Mouse (Mus musculus): Measurements from ENCODE around the gene Lyrm7.
"Not testable (repeated sequence)": the region's sequence is repeated elsewhere in the genome, so short reads cannot be mapped to it uniquely, and the experiment has no call there.

The Lyrm7 gene

DNA sequence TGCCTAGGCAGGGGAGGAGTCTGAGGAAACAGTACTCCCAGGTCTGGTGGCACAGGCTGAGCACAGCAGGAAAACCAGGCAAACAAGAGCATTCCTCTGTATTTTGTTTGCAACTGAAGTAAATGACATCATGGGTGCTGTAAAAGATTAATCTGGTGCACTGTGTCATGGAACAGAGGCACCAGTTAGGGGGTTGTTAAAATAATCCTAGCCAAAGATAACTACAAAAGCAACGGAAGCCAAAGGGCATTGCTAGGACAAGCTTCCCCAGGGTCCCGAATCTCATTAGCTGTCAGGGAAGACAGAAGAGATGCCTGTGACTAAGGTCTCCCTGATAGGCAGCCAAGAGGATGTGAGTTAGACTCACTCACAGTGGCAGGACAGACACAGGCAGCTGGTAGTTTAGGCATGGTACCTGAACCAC lies 20.3 kb upstream of the Lyrm7 start:
- DNase-seq (ENCODE audit: low spot score), result no peak

DNA sequence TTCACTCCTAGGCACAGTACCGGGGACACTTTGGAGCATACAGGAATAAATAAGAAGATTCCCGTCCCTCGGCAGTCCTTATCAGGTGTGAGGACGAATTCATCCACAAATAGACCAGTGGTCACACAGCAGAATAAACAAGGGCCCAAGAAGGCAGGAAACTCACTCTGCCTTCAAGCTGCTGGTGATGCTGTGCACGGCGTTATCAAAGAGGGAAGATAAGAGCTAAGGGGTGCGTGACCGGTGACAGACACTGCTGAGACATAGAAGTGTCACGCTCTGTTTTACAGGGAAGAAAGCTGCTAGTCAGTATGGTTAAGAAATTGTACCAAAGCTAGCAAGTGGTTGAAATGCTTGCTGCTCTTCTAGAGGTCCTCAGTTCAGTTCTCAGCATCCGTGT lies 19.2 kb upstream of the Lyrm7 start:
- DNase-seq (ENCODE audit: low spot score), result no peak

DNA sequence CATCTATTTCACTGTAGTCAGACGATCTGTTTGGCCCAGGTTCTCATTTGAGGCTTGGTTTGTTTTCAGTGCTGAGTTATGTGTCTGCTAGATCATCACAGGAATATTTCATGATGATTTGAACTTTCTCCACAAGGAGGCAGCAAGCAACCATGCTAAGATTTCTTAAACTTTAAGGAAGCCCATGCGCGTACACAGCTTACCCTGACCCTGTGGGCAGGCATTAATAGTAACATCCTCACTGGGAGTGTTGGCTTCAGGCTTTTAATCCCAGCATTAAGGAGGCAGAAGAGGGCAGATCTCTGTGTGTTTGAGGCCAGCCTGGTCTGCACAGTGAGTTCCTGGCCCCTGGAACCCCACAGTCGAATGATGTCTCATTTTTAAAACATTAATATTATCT lies 18.7 kb upstream of the Lyrm7 start:
- no peak for DNase-seq (ENCODE audit: low spot score)

DNA sequence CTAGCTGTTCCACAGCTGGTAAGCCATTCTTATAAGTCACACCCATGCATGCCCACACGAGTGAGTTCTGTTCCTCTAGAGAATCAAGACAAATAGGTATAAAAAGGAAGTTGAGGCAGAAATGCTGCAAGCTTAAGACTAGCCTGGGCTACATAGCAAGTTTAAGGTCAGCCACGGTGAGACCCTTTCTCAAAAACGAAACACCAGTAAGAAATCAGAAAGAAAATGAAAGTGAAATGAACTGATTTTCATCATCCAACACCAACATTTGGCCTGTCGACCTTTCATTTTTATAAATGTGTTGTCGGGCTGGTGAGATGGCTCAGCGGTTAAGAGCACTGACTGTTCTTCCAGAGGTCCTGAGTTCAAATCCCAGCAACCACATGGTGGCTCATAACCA lies 18.2 kb upstream of the Lyrm7 start:
- no peak for DNase-seq (ENCODE audit: low spot score)

DNA sequence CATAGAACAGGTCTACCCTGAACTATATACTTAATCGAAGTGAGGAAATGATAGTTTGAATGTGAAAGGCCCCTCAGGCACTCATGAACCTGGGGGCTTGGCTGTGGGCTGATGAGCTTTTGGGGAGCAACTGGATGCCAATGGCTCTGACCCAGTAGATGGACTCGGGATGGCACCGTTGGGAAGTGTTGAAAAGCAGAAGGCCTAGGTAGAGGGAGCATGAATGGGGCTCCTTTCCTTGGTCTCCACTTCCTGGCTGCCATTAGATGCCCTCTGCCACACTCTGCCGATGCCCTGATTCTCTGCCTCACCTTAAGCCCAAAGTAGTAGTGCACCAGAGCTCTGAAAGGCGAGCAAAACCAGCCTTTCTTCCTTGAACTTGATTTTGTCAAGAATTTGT lies 15.3 kb upstream of the Lyrm7 start:
- DNase-seq (ENCODE audit: low spot score), result no peak

DNA sequence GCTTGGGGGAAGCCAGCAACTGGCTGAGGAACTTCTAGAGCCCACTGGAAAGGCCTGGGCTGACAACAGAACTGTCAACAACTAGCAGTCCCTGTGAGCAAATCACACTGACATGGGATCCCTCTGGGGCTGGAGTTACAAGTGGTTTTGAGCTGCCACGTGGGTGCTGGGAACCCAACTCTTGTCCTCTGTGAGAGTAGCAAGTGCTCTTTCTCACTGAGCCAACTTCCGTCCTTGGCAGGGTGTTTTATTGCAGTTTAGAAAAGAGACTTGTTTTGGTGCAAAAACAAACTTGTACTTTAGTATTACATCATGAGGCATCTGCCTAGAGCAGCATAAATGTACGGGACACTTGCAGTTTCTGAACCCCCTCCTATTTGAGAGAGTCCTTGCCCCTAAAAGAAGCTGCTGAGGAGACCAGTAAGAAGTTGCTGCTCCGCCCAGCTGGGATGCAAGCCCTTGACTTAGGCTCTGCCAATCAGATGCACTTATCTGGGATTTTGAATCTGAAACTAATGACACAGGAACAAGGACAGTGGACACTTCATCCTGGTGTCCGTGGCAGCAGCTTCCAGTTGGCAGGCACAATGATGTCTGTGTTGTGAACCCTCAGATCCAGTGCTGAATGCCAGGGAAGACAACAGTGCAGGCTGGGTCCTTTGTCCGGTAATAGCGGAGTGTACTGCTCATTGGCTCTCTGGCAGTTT lies 11.3 kb upstream of the Lyrm7 start:
- no peak for DNase-seq (ENCODE audit: low spot score)

DNA sequence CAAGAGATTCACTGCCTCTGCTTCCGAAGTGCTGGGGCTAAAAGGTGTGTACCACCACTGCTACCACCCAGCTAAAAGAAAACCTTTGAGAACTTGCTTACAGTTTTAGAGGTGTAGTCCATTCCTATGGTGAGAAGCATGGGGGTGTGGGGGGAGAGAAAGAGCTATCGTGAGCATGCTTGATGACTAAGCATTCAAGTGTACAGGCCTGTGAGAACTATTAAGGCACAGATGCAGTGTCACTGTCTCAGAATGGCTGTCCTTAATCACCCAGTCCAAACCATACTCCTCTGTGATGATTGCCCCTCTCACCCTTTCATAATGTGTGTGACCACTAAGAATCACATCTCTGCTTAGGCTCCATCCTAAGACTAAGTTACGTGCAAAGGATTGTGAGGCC lies 8.6 kb upstream of the Lyrm7 start:
- no peak for DNase-seq (ENCODE audit: low spot score)

DNA sequence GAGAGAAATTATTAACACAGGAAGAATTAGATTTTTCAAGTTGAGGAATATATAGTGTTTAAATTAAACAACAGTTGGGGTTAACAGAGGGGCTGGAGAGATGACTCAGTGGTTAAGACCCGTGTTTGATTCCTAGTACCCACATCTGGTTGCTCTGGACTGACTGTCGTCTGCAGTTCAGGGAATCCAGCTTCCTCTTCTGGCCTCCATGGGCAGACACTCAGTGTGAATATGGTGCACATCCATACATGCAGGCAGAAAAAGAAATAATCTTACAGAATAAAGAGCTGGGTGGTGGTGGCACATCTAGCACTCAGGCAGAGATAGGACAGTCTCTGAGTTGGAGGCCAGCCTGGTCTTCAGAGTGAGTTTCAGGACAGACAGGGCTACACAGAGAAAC lies 7.7 kb upstream of the Lyrm7 start:
- DNase-seq (ENCODE audit: low spot score), result no peak

DNA sequence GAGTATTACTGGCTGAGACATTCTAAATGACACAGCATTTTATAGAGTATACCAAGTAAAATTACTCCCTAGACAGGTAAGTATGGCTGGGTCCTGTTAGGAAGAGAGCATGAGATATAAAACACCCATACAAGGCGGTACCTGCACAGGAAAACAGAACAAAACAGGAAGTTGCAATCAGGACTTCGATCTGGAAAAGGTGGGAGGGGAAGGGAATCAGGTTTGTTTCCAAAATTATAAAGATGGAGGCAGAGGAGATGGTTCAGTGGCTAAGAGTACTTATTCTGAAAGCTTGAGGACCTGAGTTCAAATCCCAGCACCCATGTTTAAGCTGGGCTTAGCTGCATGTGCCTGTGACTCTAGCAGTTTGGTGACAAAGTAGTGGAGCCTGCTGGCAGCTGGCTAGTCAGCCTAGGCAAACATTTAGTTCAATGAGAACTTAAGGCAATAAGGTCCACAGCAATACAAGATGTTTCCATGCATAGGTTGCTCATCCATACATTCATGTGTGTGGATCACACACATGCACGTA lies 7.3 kb upstream of the Lyrm7 start:
- DNase-seq (ENCODE audit: low spot score), result no peak

DNA sequence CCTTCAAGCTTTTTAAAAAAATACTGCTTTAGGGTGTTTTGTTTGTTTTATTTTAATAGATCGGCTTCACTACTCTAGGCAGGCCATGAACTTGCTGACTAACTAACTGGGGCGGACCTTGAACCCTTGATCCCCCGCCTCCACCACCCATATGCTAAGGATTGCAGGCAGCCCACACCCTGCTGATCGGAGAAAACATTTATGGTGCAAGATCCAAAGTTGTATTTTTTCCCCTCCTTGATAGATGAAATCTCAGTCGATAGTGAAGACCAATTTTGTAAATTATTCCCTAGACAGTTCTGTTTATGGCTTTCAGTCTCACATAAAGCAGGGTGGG lies 6.3 kb upstream of the Lyrm7 start:
- no peak for DNase-seq (ENCODE audit: low spot score)

DNA sequence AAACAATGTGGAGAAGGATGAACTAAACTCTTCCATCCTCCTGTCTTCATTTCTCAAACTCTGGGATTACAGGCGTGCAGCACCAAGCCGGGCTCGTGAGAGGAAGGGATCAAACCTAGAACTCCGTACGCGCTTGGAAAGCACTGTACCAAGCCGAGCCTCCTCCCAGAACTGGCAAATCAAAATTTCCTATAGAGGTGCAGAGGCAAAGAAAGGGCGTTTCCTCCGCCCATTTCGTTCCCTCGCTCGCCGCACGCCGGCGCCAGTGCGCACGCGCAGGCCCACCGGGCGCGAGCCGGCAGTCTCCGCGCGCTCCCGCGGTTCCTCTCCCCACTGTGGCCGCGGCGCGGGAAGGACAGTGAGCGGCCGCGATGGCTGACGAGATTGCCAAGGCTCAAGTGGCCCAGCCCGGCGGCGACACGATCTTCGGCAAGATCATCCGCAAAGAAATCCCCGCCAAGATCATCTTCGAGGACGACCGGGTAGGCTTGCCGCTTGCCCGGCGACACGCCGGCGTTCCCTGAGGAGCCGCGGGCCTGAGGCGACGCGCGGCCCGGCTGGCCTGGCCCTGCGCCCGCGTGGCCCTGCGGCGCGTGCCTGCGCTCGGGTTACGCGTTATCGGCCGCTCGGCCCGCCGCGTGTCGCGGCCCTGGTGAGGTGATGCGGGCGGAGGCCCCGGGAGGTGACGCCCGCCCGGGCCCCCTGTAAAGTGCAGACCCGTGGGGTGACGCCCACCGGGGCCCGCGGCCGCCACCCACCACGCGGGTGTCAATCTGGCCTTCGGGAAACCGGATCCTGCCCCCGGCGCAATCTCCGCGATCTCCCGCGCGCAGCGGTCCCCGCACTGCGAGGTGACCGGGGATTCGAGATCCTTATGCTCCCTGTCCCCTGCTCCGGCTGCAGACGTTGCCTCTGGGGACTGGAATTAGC lies 5.7 kb upstream of the Lyrm7 start, which contains the start of gene Hint1:
Gene Hint1, plus strand, starts transcription at position 265 of the 930 bp plus-strand sequence.
- peak; percentile 87 for DNase-seq (ENCODE audit: low spot score)

DNA sequence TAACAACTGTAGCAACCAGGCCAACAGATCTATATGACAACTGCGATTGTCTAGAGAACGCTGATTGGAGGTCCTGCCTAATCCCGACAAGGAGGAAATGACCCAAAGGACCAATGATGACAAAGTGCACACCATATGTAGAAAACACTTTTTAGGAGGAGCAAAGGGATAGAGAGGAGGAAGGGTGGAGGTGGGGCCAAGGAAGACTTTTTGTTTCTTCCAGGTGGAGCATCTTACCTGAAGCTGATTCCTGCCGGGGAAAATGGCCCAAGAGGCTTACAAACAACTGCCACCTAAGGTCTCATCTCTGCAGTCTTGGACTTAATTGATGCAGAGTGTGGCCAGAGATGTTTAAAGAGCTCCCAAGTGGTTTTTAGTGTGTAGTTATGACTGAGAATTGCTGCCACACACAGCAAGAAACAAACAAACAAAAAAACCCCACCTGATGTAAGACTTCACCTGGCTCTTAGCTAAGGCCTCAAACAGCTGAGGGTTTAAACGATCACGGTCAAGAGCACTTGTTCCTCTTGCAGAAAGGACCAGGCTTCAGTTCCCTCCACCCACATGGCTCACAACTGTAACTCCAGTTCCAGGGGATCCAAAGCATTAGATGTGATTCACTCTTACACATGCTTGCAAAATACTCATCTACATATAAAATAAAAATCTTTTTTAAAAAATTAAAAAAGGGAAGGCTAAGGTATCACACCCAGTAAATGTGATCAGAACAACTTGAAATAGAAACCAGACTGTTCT lies 4.8 kb upstream of the Lyrm7 start:
- DNase-seq (ENCODE audit: low spot score), result no peak

DNA sequence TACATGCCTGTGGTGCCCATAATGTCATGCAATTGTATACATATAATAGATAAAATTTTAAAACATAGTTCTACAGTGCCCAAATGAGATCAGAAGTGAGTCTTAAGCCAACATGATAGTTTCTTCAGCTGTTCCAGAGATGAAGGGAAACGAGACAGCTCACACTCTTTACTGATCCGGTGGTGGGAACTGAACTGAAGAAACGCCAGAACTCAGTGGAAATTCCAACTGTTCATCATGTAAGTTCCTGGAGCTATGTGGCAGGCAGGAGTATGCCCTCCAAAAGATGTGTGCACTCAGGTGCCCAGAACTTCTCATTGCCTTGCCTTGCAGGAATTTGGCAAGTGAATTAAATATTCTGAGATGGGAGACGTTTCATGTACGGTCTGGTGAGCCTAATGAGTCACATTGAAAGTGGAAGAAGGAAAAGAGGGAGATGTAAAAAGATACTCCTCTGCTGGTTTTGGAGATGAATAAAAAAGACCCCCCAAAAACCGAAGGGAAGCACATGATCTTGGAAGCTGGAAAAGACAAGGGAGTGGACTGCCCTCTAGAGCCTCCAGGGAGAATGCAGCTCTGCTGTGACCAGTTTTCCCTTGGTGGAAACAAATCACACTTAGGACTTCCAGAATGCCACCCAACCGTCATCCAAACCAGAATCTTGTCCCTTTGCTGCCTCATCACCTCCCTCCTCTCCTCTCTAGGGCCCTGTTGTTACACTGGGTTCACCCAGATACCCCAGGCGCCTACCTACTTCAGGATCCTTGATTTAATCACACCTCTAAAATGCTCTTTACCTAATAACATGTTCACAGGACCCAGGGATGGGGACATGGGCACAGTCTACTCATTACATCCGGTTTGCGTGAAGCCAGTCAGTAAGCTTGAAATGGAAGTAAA lies 2.2 kb upstream of the Lyrm7 start:
- DNase-seq (ENCODE audit: low spot score), result no peak

DNA sequence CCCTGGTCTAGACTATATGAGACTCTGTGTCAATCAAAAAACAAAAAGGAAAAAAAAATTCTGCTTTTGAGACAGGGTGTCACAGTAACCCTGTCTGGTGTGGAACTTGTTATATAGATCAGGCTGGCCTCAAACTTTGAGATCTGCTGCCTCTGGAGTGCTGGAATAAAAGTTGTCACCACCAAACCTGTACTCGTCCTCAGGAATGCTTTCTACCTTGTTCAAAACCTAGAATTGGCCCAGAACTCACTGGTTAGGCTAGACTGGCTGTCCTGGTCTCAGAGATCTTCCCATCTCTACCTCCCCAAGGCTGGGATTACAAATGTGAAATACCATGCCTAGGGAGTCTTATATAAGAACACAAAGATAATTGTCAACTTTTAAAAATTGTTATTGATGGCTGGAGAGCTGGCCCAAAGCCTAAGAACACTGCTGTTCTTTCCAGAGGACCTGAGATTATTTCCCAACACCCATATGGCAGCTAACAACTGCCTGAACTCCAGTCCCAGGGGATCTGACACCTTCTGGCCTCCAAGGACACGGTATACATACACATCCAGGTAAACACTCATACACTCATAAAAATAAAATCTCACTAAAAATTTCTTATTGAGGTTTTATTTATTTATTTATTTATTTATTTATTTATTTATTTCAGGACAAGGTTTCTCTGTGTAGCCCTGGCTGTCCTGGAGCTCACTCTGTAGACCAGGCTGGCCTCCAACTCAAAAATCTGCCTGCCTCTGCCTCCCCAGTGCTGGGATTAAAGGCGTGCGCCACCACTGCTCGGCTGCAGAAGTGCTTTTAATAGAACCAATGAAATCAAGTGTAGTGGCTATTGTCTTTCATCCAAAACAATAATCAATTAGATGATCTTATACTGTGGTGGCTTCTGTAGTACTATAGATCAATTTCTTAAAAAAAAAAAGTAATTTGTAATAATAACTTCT lies 1.0 kb upstream of the Lyrm7 start:
- DNase-seq (ENCODE audit: low spot score), result no peak

DNA sequence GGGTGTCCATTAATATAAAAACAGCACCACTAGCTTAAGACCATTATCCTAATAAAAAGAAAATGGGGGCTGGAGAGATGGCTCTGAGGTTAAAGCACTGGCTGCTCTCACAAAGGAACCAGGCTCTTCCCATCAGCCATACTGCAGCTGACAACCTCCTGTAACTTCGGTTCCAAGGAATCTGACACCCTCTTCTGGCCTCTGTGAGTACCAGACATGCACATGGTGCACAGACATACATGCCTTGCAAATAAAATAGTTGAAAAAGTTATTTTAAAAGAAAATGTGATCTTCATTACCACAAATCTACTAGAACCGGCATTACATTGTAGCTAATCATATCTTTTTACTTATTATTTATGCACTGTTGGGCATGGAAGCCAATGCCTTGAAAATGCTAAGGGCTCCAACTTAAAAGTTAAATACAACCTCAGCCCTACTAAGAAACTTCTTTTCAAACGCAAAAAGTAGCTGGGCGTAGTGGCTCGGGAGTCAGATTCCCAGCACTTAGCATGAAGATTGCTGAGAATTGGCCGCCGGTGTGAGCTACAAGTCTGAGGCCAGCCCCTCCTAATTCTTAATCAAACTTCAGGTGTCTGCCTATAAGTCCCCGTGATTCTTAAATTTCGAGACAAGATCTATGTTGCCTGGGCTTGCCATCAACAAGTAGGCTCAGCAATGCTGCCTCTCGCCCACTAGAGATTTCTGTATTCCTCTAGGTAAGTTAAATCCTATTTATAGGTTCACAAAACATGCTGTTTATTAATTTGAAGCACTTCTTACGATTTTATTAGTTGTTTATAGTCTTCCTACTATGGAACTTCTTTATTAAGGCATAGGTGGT lies 1.2 kb downstream of the Lyrm7 start:
- DNase-seq (ENCODE audit: low spot score), result no peak

DNA sequence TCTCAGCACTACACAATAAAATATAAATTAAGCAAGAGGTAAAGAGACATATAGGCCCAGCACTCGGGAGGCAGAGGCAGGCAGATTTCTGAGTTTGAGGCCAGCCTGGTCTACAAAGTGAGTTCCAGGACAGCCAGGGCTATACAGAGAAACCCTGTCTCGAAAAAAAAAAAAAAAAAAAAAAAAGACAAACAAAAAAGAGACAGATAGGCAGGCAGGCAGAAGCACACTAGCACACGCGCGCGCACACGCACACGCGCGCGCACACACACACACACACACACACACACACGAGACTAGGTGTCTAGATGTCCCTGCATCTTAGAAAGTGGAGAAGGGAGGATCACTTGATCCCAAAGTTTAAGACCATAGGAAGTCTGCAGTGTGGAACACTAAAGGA lies 1.8 kb downstream of the Lyrm7 start:
- not testable (repeated sequence) for DNase-seq (ENCODE audit: low spot score)

DNA sequence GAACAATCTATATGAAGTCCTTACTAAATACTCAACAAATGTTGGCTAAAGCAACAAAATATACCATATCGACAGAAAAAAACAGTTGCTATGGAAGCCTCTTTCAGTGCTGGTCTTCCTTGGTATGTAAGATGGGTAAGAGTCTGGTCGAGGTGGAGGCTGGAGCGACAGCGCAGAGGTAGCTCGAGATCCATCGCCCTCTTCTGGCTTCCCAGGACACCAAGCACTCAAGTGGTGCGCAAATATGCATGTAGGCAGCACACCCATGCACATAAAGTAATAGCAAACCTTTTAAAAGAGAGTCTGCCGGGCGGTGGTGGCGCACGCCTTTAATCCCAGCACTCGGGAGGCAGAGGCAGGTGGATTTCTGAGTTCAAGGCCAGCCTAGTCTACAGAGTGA lies 9.1 kb downstream of the Lyrm7 start:
- DNase-seq (ENCODE audit: low spot score), result no peak

DNA sequence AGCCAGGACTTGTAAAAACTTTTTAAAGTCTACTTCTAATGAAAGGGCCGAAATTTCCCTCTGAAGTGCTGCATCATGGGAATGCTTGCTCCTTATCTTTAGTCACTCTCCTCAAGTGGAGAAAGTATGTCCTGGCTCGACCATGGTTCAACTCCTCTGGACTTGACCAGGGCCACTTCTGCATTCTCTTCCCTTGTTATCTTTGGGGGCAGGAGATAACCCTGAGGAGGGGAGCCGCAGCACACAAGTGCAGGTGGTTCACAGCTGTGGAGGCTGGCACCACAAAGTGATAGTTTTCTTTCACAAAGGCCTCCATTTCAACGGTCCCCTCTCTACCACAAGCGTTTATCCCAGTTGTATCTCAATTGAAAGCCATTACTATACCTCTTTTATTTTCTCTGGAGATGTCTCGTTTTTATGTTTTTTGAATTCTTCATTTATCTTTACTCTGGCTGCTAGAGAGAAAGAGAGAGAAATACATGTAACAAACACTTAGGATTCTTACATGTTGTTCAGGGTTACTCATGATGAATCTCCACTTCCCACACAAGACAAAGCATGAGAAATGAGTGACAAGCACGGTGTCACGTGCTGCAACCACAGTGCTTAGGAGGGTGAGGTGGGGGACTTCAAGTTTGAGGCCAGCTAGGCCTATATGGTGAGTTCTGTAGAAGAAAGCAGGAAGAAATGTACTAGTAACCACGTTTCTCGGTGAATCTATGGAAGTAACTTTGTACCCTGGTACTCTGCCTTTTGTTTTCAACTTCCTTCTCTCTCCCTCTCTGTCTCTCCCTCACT lies 10.6 kb downstream of the Lyrm7 start:
- DNase-seq (ENCODE audit: low spot score), result no peak

All from ovary, adult 18-20 months (tissue).